Mouse (Mus musculus): ENCODE data around the gene Wrap53. TPM values are rescaled to one million over a fixed set of nuclear protein-coding genes. Genes with fewer than 3 reads are reported as not detected.
"Not testable (repeated sequence)": the region's sequence is repeated elsewhere in the genome, so short reads cannot be mapped to it uniquely, and the experiment has no call there.

The Wrap53 gene
- polyA plus RNA-seq, 1 experiment from 2014 or later, result 16.5 TPM

- no peak for ATAC-seq (replicated peaks; ENCODE audit: extremely low read depth, insufficient read depth, low FRiP score)
- WGBS, result 72% methylated on average over 7 of the region's 7 CpGs
Observed at GRCm38 (mm10) chr11:69532480-69533150, 47.4 kb downstream of the Wrap53 start.

GRCm38 (mm10) chr11:69530755-69531154 is 49.3 kb downstream of the Wrap53 start:
- not testable (repeated sequence) for ATAC-seq (replicated peaks; ENCODE audit: extremely low read depth, insufficient read depth, low FRiP score); H3K4me1 ChIP-seq (ENCODE audit: control insufficient read depth, insufficient read depth, low read length); H3K9ac ChIP-seq (ENCODE audit: low read length); H3K4me2 ChIP-seq (ENCODE audit: low read depth, low read length); H3K27ac ChIP-seq (ENCODE audit: low read length); H3K9me3 ChIP-seq (replicated peaks; ENCODE audit: control insufficient read depth, low read length); H3K27me3 ChIP-seq (ENCODE audit: control insufficient read depth, insufficient read depth, low read length); H3K36me3 ChIP-seq (ENCODE audit: control insufficient read depth, insufficient read depth); H3K4me3 ChIP-seq (ENCODE audit: low read length)
- WGBS, result 89% methylated on average over 6 of the region's 6 CpGs

More at GRCm38 (mm10) chr11:69532480-69533150, 47.4 kb downstream of the Wrap53 start:
- Histone ChIP-seq H3K9me3 (replicated peaks; ENCODE audit: control insufficient read depth, low read length) (no peaks in the 10 kb centered on the region), H3K27me3 (ENCODE audit: control insufficient read depth, insufficient read depth, low read length) (no peaks in the 10 kb centered on the region), H3K4me3 (ENCODE audit: low read length) (no peak overlapping the region), H3K36me3 (ENCODE audit: control insufficient read depth, insufficient read depth) (no peaks in the 10 kb centered on the region), H3K9ac (ENCODE audit: low read length) (no peak overlapping the region), H3K4me1 (ENCODE audit: control insufficient read depth, insufficient read depth, low read length) (no peaks in the 10 kb centered on the region), H3K27ac (ENCODE audit: low read length) (no peak overlapping the region), H3K4me2 (ENCODE audit: low read depth, low read length) (no peak overlapping the region)

- H3K9ac ChIP-seq (ENCODE audit: low read length); H3K4me3 ChIP-seq (ENCODE audit: low read length); H3K27me3 ChIP-seq (ENCODE audit: control insufficient read depth, insufficient read depth, low read length); ATAC-seq (replicated peaks; ENCODE audit: extremely low read depth, insufficient read depth, low FRiP score); H3K9me3 ChIP-seq (replicated peaks; ENCODE audit: control insufficient read depth, low read length); H3K27ac ChIP-seq (ENCODE audit: low read length); H3K36me3 ChIP-seq (ENCODE audit: control insufficient read depth, insufficient read depth); H3K4me1 ChIP-seq (ENCODE audit: control insufficient read depth, insufficient read depth, low read length); H3K4me2 ChIP-seq (ENCODE audit: low read depth, low read length): not testable (repeated sequence)
- 92% methylated on average over 3 of the region's 3 CpGs for WGBS
Observed at GRCm38 (mm10) chr11:69530281-69530680, 49.8 kb downstream of the Wrap53 start.

GRCm38 (mm10) chr11:69528031-69528390 is 52.0 kb downstream of the Wrap53 start:
- Histone ChIP-seq H3K36me3 (ENCODE audit: control insufficient read depth, insufficient read depth) (no peaks in the 10 kb centered on the region), H3K27ac (ENCODE audit: low read length) (no peak overlapping the region), H3K27me3 (ENCODE audit: control insufficient read depth, insufficient read depth, low read length) (no peaks in the 10 kb centered on the region), H3K9ac (ENCODE audit: low read length) (no peak overlapping the region), H3K4me3 (ENCODE audit: low read length) (no peak overlapping the region), H3K4me2 (ENCODE audit: low read depth, low read length) (no peak overlapping the region), H3K9me3 (replicated peaks; ENCODE audit: control insufficient read depth, low read length) (no peaks in the 10 kb centered on the region), H3K4me1 (ENCODE audit: control insufficient read depth, insufficient read depth, low read length) (no peaks in the 10 kb centered on the region)
- ATAC-seq (replicated peaks; ENCODE audit: extremely low read depth, insufficient read depth, low FRiP score), result no peak
- WGBS, result 87% methylated on average over 4 of the region's 4 CpGs

- Histone ChIP-seq H3K4me3 (ENCODE audit: low read length) (peak overlapping the region; percentile 36), H3K4me2 (ENCODE audit: low read depth, low read length) (peak overlapping the region; percentile 68), H3K36me3 (ENCODE audit: control insufficient read depth, insufficient read depth) (no peaks in the 10 kb centered on the region), H3K9me3 (replicated peaks; ENCODE audit: control insufficient read depth, low read length) (no peaks in the 10 kb centered on the region), H3K27ac (ENCODE audit: low read length) (no peak overlapping the region), H3K4me1 (ENCODE audit: control insufficient read depth, insufficient read depth, low read length) (no peaks in the 10 kb centered on the region), H3K9ac (ENCODE audit: low read length) (peak overlapping the region; percentile 62), H3K27me3 (ENCODE audit: control insufficient read depth, insufficient read depth, low read length) (no peaks in the 10 kb centered on the region)
- 18% methylated on average over 30 of the region's 30 CpGs for WGBS
- no peak for ATAC-seq (replicated peaks; ENCODE audit: extremely low read depth, insufficient read depth, low FRiP score)
Observed at GRCm38 (mm10) chr11:69527098-69528030, 52.7 kb downstream of the Wrap53 start.

GRCm38 (mm10) chr11:69526631-69527030 is 53.4 kb downstream of the Wrap53 start:
- H3K27ac ChIP-seq (ENCODE audit: low read length), result no peak overlapping the region
- 60% methylated on average over 4 of the region's 4 CpGs for WGBS
- peak overlapping the region; percentile 68 for H3K4me2 ChIP-seq (ENCODE audit: low read depth, low read length)
- H3K9ac ChIP-seq (ENCODE audit: low read length), result peak overlapping the region; percentile 62
- H3K27me3 ChIP-seq (ENCODE audit: control insufficient read depth, insufficient read depth, low read length), result no peaks in the 10 kb centered on the region
- H3K4me1 ChIP-seq (ENCODE audit: control insufficient read depth, insufficient read depth, low read length), result no peaks in the 10 kb centered on the region
- no peaks in the 10 kb centered on the region for H3K36me3 ChIP-seq (ENCODE audit: control insufficient read depth, insufficient read depth)
- no peak for ATAC-seq (replicated peaks; ENCODE audit: extremely low read depth, insufficient read depth, low FRiP score)
- no peak overlapping the region for H3K4me3 ChIP-seq (ENCODE audit: low read length)
- H3K9me3 ChIP-seq (replicated peaks; ENCODE audit: control insufficient read depth, low read length), result no peaks in the 10 kb centered on the region

GRCm38 (mm10) chr11:69525661-69526060 is 54.4 kb downstream of the Wrap53 start:
- 87% methylated on average over 9 of the region's 9 CpGs for WGBS
- no peak for ATAC-seq (replicated peaks; ENCODE audit: extremely low read depth, insufficient read depth, low FRiP score)
- Histone ChIP-seq H3K4me1 (ENCODE audit: control insufficient read depth, insufficient read depth, low read length) (no peaks in the 10 kb centered on the region), H3K27ac (ENCODE audit: low read length) (no peak overlapping the region), H3K9me3 (replicated peaks; ENCODE audit: control insufficient read depth, low read length) (no peaks in the 10 kb centered on the region), H3K4me2 (ENCODE audit: low read depth, low read length) (no peak overlapping the region), H3K4me3 (ENCODE audit: low read length) (no peak overlapping the region), H3K9ac (ENCODE audit: low read length) (no peak overlapping the region), H3K27me3 (ENCODE audit: control insufficient read depth, insufficient read depth, low read length) (no peaks in the 10 kb centered on the region), H3K36me3 (ENCODE audit: control insufficient read depth, insufficient read depth) (no peaks in the 10 kb centered on the region)

GRCm38 (mm10) chr11:69523651-69524050 is 56.4 kb downstream of the Wrap53 start:
- Histone ChIP-seq H3K4me1 (ENCODE audit: control insufficient read depth, insufficient read depth, low read length) (peaks cover 5% of the 10 kb centered on the region), H3K27me3 (ENCODE audit: control insufficient read depth, insufficient read depth, low read length) (no peaks in the 10 kb centered on the region), H3K9ac (ENCODE audit: low read length) (no peak overlapping the region), H3K4me2 (ENCODE audit: low read depth, low read length) (no peak overlapping the region), H3K27ac (ENCODE audit: low read length) (no peak overlapping the region), H3K36me3 (ENCODE audit: control insufficient read depth, insufficient read depth) (no peaks in the 10 kb centered on the region), H3K4me3 (ENCODE audit: low read length) (no peak overlapping the region), H3K9me3 (replicated peaks; ENCODE audit: control insufficient read depth, low read length) (no peaks in the 10 kb centered on the region)
- no peak for ATAC-seq (replicated peaks; ENCODE audit: extremely low read depth, insufficient read depth, low FRiP score)
- WGBS, result 85% methylated on average over 4 of the region's 4 CpGs

GRCm38 (mm10) chr11:69521526-69522149 is 58.4 kb downstream of the Wrap53 start:
- no peaks in the 10 kb centered on the region for H3K36me3 ChIP-seq (ENCODE audit: control insufficient read depth, insufficient read depth)
- WGBS, result 72% methylated on average over 9 of the region's 9 CpGs
- H3K9me3 ChIP-seq (replicated peaks; ENCODE audit: control insufficient read depth, low read length), result no peaks in the 10 kb centered on the region
- peaks cover 5% of the 10 kb centered on the region for H3K4me1 ChIP-seq (ENCODE audit: control insufficient read depth, insufficient read depth, low read length)
- H3K9ac ChIP-seq (ENCODE audit: low read length), result no peak overlapping the region
- H3K27ac ChIP-seq (ENCODE audit: low read length), result no peak overlapping the region
- H3K4me3 ChIP-seq (ENCODE audit: low read length), result no peak overlapping the region
- H3K27me3 ChIP-seq (ENCODE audit: control insufficient read depth, insufficient read depth, low read length), result no peaks in the 10 kb centered on the region
- no peak for ATAC-seq (replicated peaks; ENCODE audit: extremely low read depth, insufficient read depth, low FRiP score)
- no peak overlapping the region for H3K4me2 ChIP-seq (ENCODE audit: low read depth, low read length)
